Mouse (Mus musculus): ENCODE data around the gene Islr2.

- no peak for TF ChIP-seq CTCF (IDR thresholded peaks at IDR 0.05; ENCODE audit: control insufficient read depth, insufficient read depth, insufficient read length)
- TF ChIP-seq MYOG (IDR thresholded peaks at IDR 0.05; ENCODE audit: control insufficient read depth, extremely low read depth, insufficient read length) = no peak
These were observed 46.3 kb downstream of the Islr2 start for GRCm38 (mm10) chr9:58157838-58158237.

Measured in C2C12 (cell line).